Mouse (Mus musculus) bone marrow macrophage, adult 2 months (primary cell): ENCODE data around the gene Grip1.

Experiments used
- CTCF ChIP-seq: IDR thresholded peaks from 2 replicates; pipeline ENCODE4 v1.5.1; 2012; ENCODE audit warnings: low read depth, mild to moderate bottlenecking, low read length, moderate library complexity
- POLR2A ChIP-seq: IDR thresholded peaks from 2 replicates; pipeline ENCODE4 v1.6.1; 2012; ENCODE audit warnings: mild to moderate bottlenecking, low read depth, low read length, borderline replicate concordance

DNA sequence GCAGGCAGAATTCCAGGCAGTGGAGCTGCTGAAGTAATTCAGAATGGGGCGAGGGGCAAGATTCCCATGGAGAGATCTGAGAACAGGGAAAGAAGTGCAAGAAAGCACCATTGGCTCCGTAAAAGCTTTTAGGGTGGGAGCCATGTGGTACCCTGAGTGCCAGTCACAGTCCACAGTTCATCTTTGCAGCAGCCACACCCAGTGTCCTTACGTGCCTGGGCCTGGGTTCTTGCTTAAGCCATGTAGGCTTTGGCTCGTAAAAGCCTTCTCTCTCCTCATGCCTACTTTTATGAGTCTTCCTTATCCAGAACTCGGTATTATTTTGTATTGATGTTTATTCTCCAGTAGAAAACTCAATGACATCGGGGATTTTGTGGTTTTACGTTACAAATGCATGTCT, 550.5 kb downstream of the Grip1 start:
- TF ChIP-seq CTCF = no peak
- TF ChIP-seq POLR2A = no peak
